Mouse (Mus musculus) kidney, adult 2 months (tissue): ENCODE measurements around the gene D10Jhu81e. TPM values are rescaled to one million over a fixed set of nuclear protein-coding genes. Genes with fewer than 3 reads are reported as not detected.
A peak's percentile ranks its signal among the peaks of the same experiment; 100 is the strongest.

Source experiments
- DNase-seq: peaks from one replicate; pipeline ENCODE4 v3.0.0; 2021
- H3K27ac ChIP-seq: fragments of 200-500 bp; 2 replicates; pipeline ENCODE4 v1.5.1; 2012; ENCODE audit warnings: low read depth, low read length, control low read depth, inconsistent platforms; ENCODE audit not compliant: insufficient read depth
- H3K27me3 ChIP-seq: fragments of 200-500 bp; replicated peaks from 2 replicates; pipeline ENCODE4 v1.6.1; 2012; ENCODE audit warnings: mild to moderate bottlenecking, moderate library complexity, low read length, inconsistent platforms; ENCODE audit not compliant: control insufficient read depth, insufficient read depth
- H3K36me3 ChIP-seq: fragments of 200-500 bp; 2 replicates; pipeline ENCODE4 v1.6.1; 2012; ENCODE audit warnings: mild to moderate bottlenecking, moderate library complexity, low read length, inconsistent platforms; ENCODE audit not compliant: control insufficient read depth, insufficient read depth
- H3K4me1 ChIP-seq: fragments of 200-500 bp; 2 replicates; pipeline ENCODE4 v1.6.1; 2011; ENCODE audit warnings: low read length; ENCODE audit not compliant: control insufficient read depth, insufficient read depth
- H3K4me3 ChIP-seq: fragments of 200-500 bp; 2 replicates; pipeline ENCODE4 v1.5.1; 2011; ENCODE audit warnings: mild to moderate bottlenecking, low read depth, low read length, control low read depth; ENCODE audit not compliant: insufficient read depth
- CTCF ChIP-seq: fragments of 200-500 bp; conservative IDR thresholded peaks from 2 replicates; pipeline ENCODE4 v1.5.1; 2011; ENCODE audit warnings: low read depth, mild to moderate bottlenecking, control low read depth, low read length, moderate library complexity, mixed read lengths; ENCODE audit not compliant: insufficient read depth, insufficient read length
- POLR2A ChIP-seq: fragments of 200-500 bp; IDR thresholded peaks from one replicate; pipeline ENCODE4 v1.6.1; 2011; ENCODE audit warnings: low read depth, low read length, control low read depth
- WGBS: fragments of 180-500 bp; shearing (Covaris S2); methylation state at CpG from one replicate; pipeline ENCODE4 v1.1.7; 2018; 5-methylcytosine and 5-hydroxymethylcytosine counted together
- polyA plus RNA-seq: library from polyadenylated mRNA; depleted of rRNA; stranded (reverse); fragments of >200 nt; gene quantifications from 2 replicates; pipeline ENCODE4 v1.2.3, GENCODE M21; 2012; rRNA removed

D10Jhu81e gene
- polyA plus RNA-seq, 1 experiment: 283 TPM

- no peak overlapping the region for H3K27ac ChIP-seq
- no peak overlapping the region for H3K4me3 ChIP-seq
- H3K36me3 ChIP-seq: no peaks in the 10 kb centered on the region
- TF ChIP-seq POLR2A (no peak), CTCF (no peak)
- 69% methylated on average over 2 of the region's 2 CpGs for WGBS
- no peaks in the 10 kb centered on the region for H3K27me3 ChIP-seq
- peaks cover 2% of the 10 kb centered on the region; the same call in 1 of the 2 replicates for H3K4me1 ChIP-seq
- no peak for DNase-seq
These were observed 54.4 kb downstream of the D10Jhu81e start for GRCm38 (mm10) chr10:78115153-78115552.

GRCm38 (mm10) chr10:78114521-78115092 is 55.0 kb downstream of the D10Jhu81e start:
- peak; percentile 61 for DNase-seq
- peaks cover 2% of the 10 kb centered on the region; the same call in 1 of the 2 replicates for H3K4me1 ChIP-seq
- TF ChIP-seq CTCF (no peak), POLR2A (no peak)
- 77% methylated on average over 4 of the region's 4 CpGs for WGBS
- H3K36me3 ChIP-seq: no peaks in the 10 kb centered on the region
- no peaks in the 10 kb centered on the region for H3K27me3 ChIP-seq
- H3K4me3 ChIP-seq: no peak overlapping the region
- no peak overlapping the region for H3K27ac ChIP-seq

Other genes with a start within 250 kb of the D10Jhu81e start
- 0.53 and 1.2 TPM in 2 replicates for gene Trpm2, start 199.2 kb downstream of the D10Jhu81e start, polyA plus RNA-seq
- 60.5 and 75.3 TPM in 2 replicates for gene 1810043G02Rik, start 191.3 kb downstream of the D10Jhu81e start, polyA plus RNA-seq
- gene Pfkl, start 159.7 kb downstream of the D10Jhu81e start, polyA plus RNA-seq: 100 and 107 TPM in 2 replicates
- gene Dnmt3l, start 127.8 kb downstream of the D10Jhu81e start, polyA plus RNA-seq: 0.34 and 1.1 TPM in 2 replicates
- 0.23 and 0.41 TPM in 2 replicates for gene Aire, start 126.2 kb downstream of the D10Jhu81e start, polyA plus RNA-seq
- 13.3 and 19.0 TPM in 2 replicates for gene Icosl, start 100.5 kb downstream of the D10Jhu81e start, polyA plus RNA-seq
- 7.9 and 8.2 TPM in 2 replicates for gene Pwp2, start 15.4 kb upstream of the D10Jhu81e start, polyA plus RNA-seq
- 45.0 and 57.5 TPM in 2 replicates for gene Trappc10, start 74.9 kb upstream of the D10Jhu81e start, polyA plus RNA-seq
- gene Agpat3, start 182.7 kb upstream of the D10Jhu81e start, polyA plus RNA-seq: 460 and 530 TPM in 2 replicates
- 58.2 and 80.3 TPM in 2 replicates for gene Rrp1, start 243.3 kb upstream of the D10Jhu81e start, polyA plus RNA-seq